26 mouse cellular contexts compared by ENCODE assay signal in genomic region chrX:133647809-133648208, GRCm38 (mm10). TPM values are rescaled to one million over a fixed set of nuclear protein-coding genes. Genes with fewer than 3 reads are reported as not detected.
"Had no signal": no experiment of that assay in that cellular context is flagged by ENCODE, and none has a peak within 500 bp of the region (broad histone marks: within the 10 kb centered on the region; RNA-seq: fewer than 3 reads in every experiment).

No protein-coding gene starts in this region.

- H3K4me3 ChIP-seq: heart, embryonic 10.5 days; heart, embryonic 12.5 days; hindbrain, embryonic 10.5 days; hindbrain, embryonic 12.5 days; intestine, embryonic 15.5 days; kidney, embryonic 15.5 days; limb, embryonic 13.5 days; limb, embryonic 15.5 days; liver, embryonic 12.5 days had no signal

- DNase-seq: gastrocnemius, postnatal 14 days; gastrocnemius, postnatal 36 days; heart, adult 11 months; heart, postnatal 10 days; heart, postnatal 4 days; kidney, adult 2 months; kidney, adult 9 months; kidney, postnatal 14 days; kidney, postnatal 36 days; layer of hippocampus, adult 9-11 months; layer of hippocampus, postnatal 36 days; left cerebral cortex, postnatal 4 days had no signal

- H3K4me2 ChIP-seq: heart, embryonic 12.5 days; hindbrain, embryonic 12.5 days; hindbrain, embryonic 14.5 days; intestine, embryonic 15.5 days; kidney, embryonic 15.5 days; limb, embryonic 13.5 days; limb, embryonic 15.5 days; liver, embryonic 12.5 days had no signal

- H3K36me3 ChIP-seq: heart, embryonic 10.5 days; heart, embryonic 12.5 days; hindbrain, embryonic 10.5 days; hindbrain, embryonic 12.5 days; intestine, embryonic 15.5 days; kidney, embryonic 15.5 days; limb, embryonic 13.5 days; limb, embryonic 15.5 days; liver, embryonic 12.5 days had no signal

- ATAC-seq: hindbrain, embryonic 16.5 days; inflammation-experienced regulatory T-cells, adult 6 months; intestine, embryonic 15.5 days; intestine, postnatal 0 days; liver, embryonic 12.5 days had no signal

- H3K27me3 ChIP-seq: heart, embryonic 12.5 days; intestine, embryonic 15.5 days; limb, embryonic 15.5 days; liver, embryonic 12.5 days had no signal

RNA-seq across cellular contexts. Expression of gene Pcdh19, which starts 41.0 kb away (rescaled TPM):
- polyA plus RNA-seq: inflammation-experienced regulatory T-cells, adult 6 months; liver, adult 2 months had no signal
